In genomic region chr7:45273672-45274071, GRCm38 (mm10) we compare ENCODE assay signal across 29 mouse cellular contexts. TPM values are rescaled to one million over a fixed set of nuclear protein-coding genes. Genes with fewer than 3 reads are reported as not detected.
"Had no signal": no experiment of that assay in that cellular context is flagged by ENCODE, and none has a peak within 500 bp of the region (broad histone marks: within the 10 kb centered on the region; RNA-seq: fewer than 3 reads in every experiment).

No protein-coding gene starts in this region.

- H3K4me3 ChIP-seq: left cerebral cortex, adult 2 months; midbrain, embryonic 12.5 days; midbrain, embryonic 15.5 days; neural tube, embryonic 12.5 days; neural tube, embryonic 15.5 days had no signal

- H3K4me2 ChIP-seq: lung, embryonic 14.5 days; midbrain, embryonic 12.5 days; midbrain, embryonic 15.5 days; neural tube, embryonic 12.5 days; neural tube, embryonic 15.5 days had no signal

- H3K36me3 ChIP-seq: midbrain, embryonic 12.5 days; midbrain, embryonic 15.5 days; neural tube, embryonic 12.5 days; neural tube, embryonic 15.5 days had no signal

- H3K9ac ChIP-seq: liver, embryonic 14.5 days; lung, embryonic 14.5 days; midbrain, embryonic 12.5 days; midbrain, embryonic 15.5 days; neural tube, embryonic 12.5 days; neural tube, embryonic 15.5 days had no signal

- DNase-seq: kidney, adult 11 months; kidney, adult 9 months; kidney, postnatal 25 days; layer of hippocampus, postnatal 36 days; lung, embryonic 14.5 days; right cerebral cortex, adult 18-20 months; right cerebral cortex, postnatal 14 days; right cerebral cortex, postnatal 4 days; thymus, adult 2 months; thymus, postnatal 14 days; thymus, postnatal 4 days had no signal

- ATAC-seq: lung, postnatal 0 days; midbrain, embryonic 15.5 days had no signal

- H3K27ac ChIP-seq: kidney, postnatal 0 days; left cerebral cortex, adult 2 months; liver, embryonic 14.5 days; macrophage; midbrain, embryonic 15.5 days; neural tube, embryonic 12.5 days; neural tube, embryonic 15.5 days; stomach, postnatal 0 days had no signal

- H3K9me3 ChIP-seq: midbrain, embryonic 12.5 days; midbrain, embryonic 15.5 days; neural tube, embryonic 12.5 days; neural tube, embryonic 15.5 days had no signal

- H3K27me3 ChIP-seq: neural tube, embryonic 12.5 days had no signal

RNA-seq across cellular contexts. Expression of gene Slc6a21, which starts 3.6 kb away (rescaled TPM):
- total RNA-seq: layer of hippocampus, adult 8-10 months; layer of hippocampus, postnatal 10 days; layer of hippocampus, postnatal 36 days; left cerebral cortex, postnatal 36 days had no signal
- polyA plus RNA-seq: kidney, postnatal 0 days; large intestine, adult 2 months; limb, embryonic 11.5 days; limb, embryonic 14.5 days; liver, embryonic 14.5 days; lung, embryonic 14.5 days; lung, postnatal 0 days; macrophage; midbrain, embryonic 12.5 days; midbrain, embryonic 15.5 days; neural tube, embryonic 12.5 days; neural tube, embryonic 15.5 days; stomach, embryonic 14.5 days; stomach, postnatal 0 days had no signal

RNA-seq across cellular contexts. Expression of gene Slc6a16, which starts 32.8 kb away (rescaled TPM):
- total RNA-seq: megakaryocyte, adult 5-6 weeks had no signal
- polyA plus RNA-seq: large intestine, adult 2 months; lung, embryonic 14.5 days; lung, postnatal 0 days; macrophage; stomach, embryonic 14.5 days had no signal

RNA-seq across cellular contexts. Expression of gene Tead2, which starts 58.1 kb away (rescaled TPM):
- total RNA-seq: megakaryocyte, adult 5-6 weeks had no signal
- polyA plus RNA-seq: macrophage had no signal
